ENCODE assay signal across 7 mouse cellular contexts in the genomic region with DNA sequence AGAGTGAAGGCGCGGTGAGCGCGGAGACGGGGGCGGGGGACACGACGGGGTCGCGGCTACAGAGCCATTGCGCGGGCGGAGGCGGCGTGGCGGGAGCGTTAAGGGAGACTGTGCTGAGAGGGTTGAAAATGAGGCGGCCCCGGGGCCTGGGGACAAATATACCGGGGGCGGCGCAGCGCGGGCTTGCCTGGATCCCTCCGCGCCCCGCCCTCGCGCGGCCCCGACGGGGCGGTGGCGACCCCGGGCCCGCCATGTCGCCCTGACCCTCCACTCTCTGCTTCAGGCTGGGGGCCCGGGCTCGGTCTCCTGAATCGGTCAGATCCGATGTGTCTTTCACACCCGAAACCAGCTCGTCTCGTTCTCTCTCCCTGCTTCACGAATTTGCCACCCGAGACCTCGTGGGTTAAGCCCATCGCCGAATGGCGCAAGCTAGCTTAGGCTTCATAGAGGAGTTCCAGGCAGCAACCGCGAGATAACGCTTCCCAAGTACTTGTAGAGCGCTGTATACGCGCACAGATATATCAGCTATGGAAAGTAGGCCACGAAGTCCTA. TPM values are rescaled to one million over a fixed set of nuclear protein-coding genes. Genes with fewer than 3 reads are reported as not detected.
DNase-seq lines count a peak whose midpoint lies in the region; ATAC-seq and TF ChIP-seq lines count a peak whose summit lies in the region.

TSS of gene Atf5 (minus strand) at position 189 of the 552 bp plus-strand sequence.

- H3K9ac ChIP-seq in embryonic facial prominence, embryonic 12.5 days = peak within 1 kb of the TSS; percentile 82
- H3K9ac ChIP-seq in heart, embryonic 11.5 days (ENCODE audit: low read depth, low read length) = peak within 1 kb of the TSS; percentile 98

- H3K9me3 ChIP-seq in E14TG2a.4 (ENCODE audit: low read length) = no peaks in the 10 kb centered on the region
- no peaks in the 10 kb centered on the region for H3K9me3 ChIP-seq in embryonic facial prominence, embryonic 12.5 days
- no peaks in the 10 kb centered on the region for H3K9me3 ChIP-seq in heart, embryonic 11.5 days (replicated peaks; ENCODE audit: control insufficient read depth, low read length)

- H3K36me3 ChIP-seq in E14TG2a.4 (ENCODE audit: insufficient read depth, low read length) = peaks cover 59% of the 10 kb centered on the region
- H3K36me3 ChIP-seq in embryonic facial prominence, embryonic 12.5 days = 0 out of 2 replicates have a peak, but pooled peaks cover 9% of the 10 kb centered on the region
- H3K36me3 ChIP-seq in heart, embryonic 11.5 days (ENCODE audit: control insufficient read depth, insufficient read depth, low read length) = peaks cover 6% of the 10 kb centered on the region; the same call in 1 of the 2 replicates

- no peak; the same call in none of the 2 replicates for ATAC-seq in embryonic facial prominence, embryonic 12.5 days (ENCODE audit: insufficient number of reproducible peaks, insufficient read depth, low FRiP score, low TSS enrichment)
- peak; percentile 24 for ATAC-seq in heart, embryonic 11.5 days (replicated peaks; ENCODE audit: insufficient number of reproducible peaks, low FRiP score, low TSS enrichment)

- H3K4me3 ChIP-seq in E14TG2a.4 (replicated peaks; ENCODE audit: low read length) = peak within 1 kb of the TSS; percentile 96
- peak within 1 kb of the TSS; percentile 72 for H3K4me3 ChIP-seq in embryonic facial prominence, embryonic 12.5 days
- H3K4me3 ChIP-seq in heart, embryonic 11.5 days (ENCODE audit: low read depth, low read length) = peak within 1 kb of the TSS; percentile 79

- H3K27ac ChIP-seq in embryonic facial prominence, embryonic 12.5 days = peak within 1 kb of the TSS; percentile 94
- H3K27ac ChIP-seq in heart, embryonic 11.5 days (ENCODE audit: low read depth, low read length) = peak within 1 kb of the TSS; percentile 97

- H3K4me2 ChIP-seq in embryonic facial prominence, embryonic 12.5 days (replicated peaks) = peak within 1 kb of the TSS; percentile 90
- H3K4me2 ChIP-seq in heart, embryonic 11.5 days = peak within 1 kb of the TSS; percentile 97

- DNase-seq in MN1 (ENCODE audit: low spot score) = peak; percentile 71
- DNase-seq in layer of hippocampus, postnatal 25 days (ENCODE audit: extremely low spot score in 1 of 2, low spot score in 1 of 2) = peak in 1 of 2 experiments; percentile 42
- DNase-seq in lung, postnatal 25 days (ENCODE audit: low spot score) = peak; percentile 39
- no peak for DNase-seq in retina, embryonic 14.5 days (ENCODE audit: low spot score)

- TF ChIP-seq CTCF in E14TG2a.4 (conservative IDR thresholded peaks at IDR 0.05; ENCODE audit: low read length) = no peak

- under 1% methylated on average over 57 of the region's 57 CpGs for WGBS in embryonic facial prominence, embryonic 12.5 days
- WGBS in heart, embryonic 11.5 days (ENCODE audit: insufficient replicate concordance) = under 1% methylated on average over 57 of the region's 57 CpGs

- no peaks in the 10 kb centered on the region for H3K27me3 ChIP-seq in E14TG2a.4 (ENCODE audit: insufficient read depth, low read length)
- no peaks in the 10 kb centered on the region for H3K27me3 ChIP-seq in embryonic facial prominence, embryonic 12.5 days
- H3K27me3 ChIP-seq in heart, embryonic 11.5 days (ENCODE audit: control insufficient read depth, insufficient read depth, low read length) = no peaks in the 10 kb centered on the region

- H3K4me1 ChIP-seq in E14TG2a.4 (replicated peaks; ENCODE audit: low read depth, low read length) = peaks cover 65% of the 10 kb centered on the region
- H3K4me1 ChIP-seq in embryonic facial prominence, embryonic 12.5 days = peaks cover 36% of the 10 kb centered on the region
- peaks cover 33% of the 10 kb centered on the region for H3K4me1 ChIP-seq in heart, embryonic 11.5 days (ENCODE audit: control insufficient read depth, insufficient read depth, low read length)

RNA-seq across cellular contexts. Expression of gene Atf5, which starts in this region (rescaled TPM):
- polyA plus RNA-seq in embryonic facial prominence, embryonic 12.5 days (2016; fragmentation: Nextera tagmentation; extraction: Ambion mirVana) = 5.3 and 5.8 TPM in 2 replicates
- polyA plus RNA-seq in heart, embryonic 11.5 days (2014; fragmentation: Nextera tagmentation; extraction: Ambion mirVana) = 1.6 and 1.9 TPM in 2 replicates
- total RNA-seq in layer of hippocampus, postnatal 25 days (2021) = 10 to 100 TPM; 26.7 to 31.2 TPM
